Mouse (Mus musculus): Measurements from ENCODE around the gene 1110002E22Rik.

DNA sequence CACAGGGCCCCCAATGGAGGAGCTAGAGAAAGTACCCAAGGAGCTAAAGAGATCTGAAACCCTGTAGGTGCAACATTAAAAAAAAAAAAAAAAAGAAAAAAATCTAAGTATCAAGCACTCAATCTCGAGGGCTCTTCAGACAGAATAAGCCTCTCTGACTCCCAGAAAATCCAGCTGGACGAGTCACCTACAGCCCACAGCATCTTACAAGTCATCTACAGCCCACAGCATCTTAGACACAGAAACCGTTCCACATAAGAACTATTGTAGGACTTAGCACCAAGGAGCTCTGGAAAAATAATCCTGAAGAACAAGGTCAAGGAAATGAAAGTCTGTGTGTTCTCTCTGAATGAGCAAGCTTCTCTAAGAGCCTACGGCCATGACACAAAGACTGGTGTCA lies 37.1 kb downstream of the 1110002E22Rik start:
- TF ChIP-seq POLR2A (IDR thresholded peaks at IDR 0.05; ENCODE audit: control insufficient read depth in 1 of 2, insufficient read depth in 1 of 2, low read depth in 1 of 2, low read length in 2 of 2, poor library complexity in 1 of 2) (no peak), EP300 (IDR thresholded peaks at IDR 0.05; ENCODE audit: low read depth in 1 of 2, low read length in 2 of 2) (no peak), USF2 (IDR thresholded peaks at IDR 0.05; ENCODE audit: borderline replicate concordance in 1 of 2, insufficient read depth in 1 of 2, low read depth in 1 of 2, low read length in 2 of 2) (no peak), KAT2A (conservative IDR thresholded peaks at IDR 0.05; ENCODE audit: low read depth, low read length) (no peak), CTCF (IDR thresholded peaks at IDR 0.05 in 2 of 3, conservative IDR thresholded peaks at IDR 0.05 in 1 of 3; ENCODE audit: control insufficient read depth in 1 of 3, insufficient read depth in 1 of 3, low read depth in 2 of 3, low read length in 3 of 3, poor library complexity in 1 of 3, severe bottlenecking in 1 of 3) (no peak), MAFK (IDR thresholded peaks at IDR 0.05; ENCODE audit: borderline replicate concordance, low read depth, low read length) (no peak), CHD1 (IDR thresholded peaks at IDR 0.05; ENCODE audit: low read depth, low read length) (no peak), RAD21 (IDR thresholded peaks at IDR 0.05; ENCODE audit: low read depth, low read length) (no peak), MAX (IDR thresholded peaks at IDR 0.05; ENCODE audit: low read length) (no peak), SIN3A (IDR thresholded peaks at IDR 0.05; ENCODE audit: low read length) (no peak), POLR2AphosphoS2 (IDR thresholded peaks at IDR 0.05; ENCODE audit: low read length) (no peak), MYC (IDR thresholded peaks at IDR 0.05; ENCODE audit: low read depth, low read length) (no peak), ZNF384 (IDR thresholded peaks at IDR 0.05; ENCODE audit: low read depth, low read length) (no peak), MXI1 (IDR thresholded peaks at IDR 0.05; ENCODE audit: low read depth, low read length) (no peak)

Data from MEL (cell line).